Mouse (Mus musculus) CH12F3 (cell line): ENCODE results near the gene Gm10306.

Experiments used
- in situ Hi-C: fragments of 300-500 bp; cut with MboI; formaldehyde crosslinking; loops from 2 replicates; pipeline ENCODE4 v1.14.3; 2020; ENCODE audit warnings: low sequenced_read_pairs

The Gm10306 gene

GRCm38 (mm10) chr4:94556265-94557054, at the start of gene Gm10306, which contains the start of gene Caap1:
TSS of gene Gm10306 (plus strand) at chr4:94556546.
TSS of gene Caap1 (minus strand) at chr4:94556796.
- in situ Hi-C loops = no loop called here

GRCm38 (mm10) chr4:94515366-94515765, 41.0 kb upstream of the Gm10306 start:
- in situ Hi-C loops = loop anchor here (25.0 kb wide), 1 partner anchor 503 kb away; no protein-coding TSS in a partner anchor

GRCm38 (mm10) chr4:94517631-94518030, 38.7 kb upstream of the Gm10306 start:
- in situ Hi-C loops = loop anchor here (25.0 kb wide), 1 partner anchor 505 kb away; no protein-coding TSS in a partner anchor

- in situ Hi-C loops = loop anchor here (25.0 kb wide), 1 partner anchor 511 kb away; no protein-coding TSS in a partner anchor
Observed at GRCm38 (mm10) chr4:94523321-94523720, 33.0 kb upstream of the Gm10306 start.

- in situ Hi-C loops = no loop called here
Observed at GRCm38 (mm10) chr4:94529448-94529847, 26.9 kb upstream of the Gm10306 start.

GRCm38 (mm10) chr4:94533205-94533604, 23.1 kb upstream of the Gm10306 start:
- in situ Hi-C loops = no loop called here

GRCm38 (mm10) chr4:94543041-94543440, 13.3 kb upstream of the Gm10306 start:
- in situ Hi-C loops = no loop called here

GRCm38 (mm10) chr4:94544321-94544720, 12.0 kb upstream of the Gm10306 start:
- in situ Hi-C loops = no loop called here

- in situ Hi-C loops = no loop called here
Observed at GRCm38 (mm10) chr4:94554955-94555494, 1.3 kb upstream of the Gm10306 start.

- in situ Hi-C loops = no loop called here
Observed at GRCm38 (mm10) chr4:94557145-94557544, 799 bp downstream of the Gm10306 start.

GRCm38 (mm10) chr4:94559266-94559665, 2.9 kb downstream of the Gm10306 start:
- in situ Hi-C loops = no loop called here

GRCm38 (mm10) chr4:94560316-94560715, 4.0 kb downstream of the Gm10306 start:
- in situ Hi-C loops = no loop called here

- in situ Hi-C loops = no loop called here
Observed at GRCm38 (mm10) chr4:94561954-94562648, 5.8 kb downstream of the Gm10306 start.

- in situ Hi-C loops = no loop called here
Observed at GRCm38 (mm10) chr4:94564297-94564696, 8.0 kb downstream of the Gm10306 start.

- in situ Hi-C loops = no loop called here
Observed at GRCm38 (mm10) chr4:94572677-94573076, 16.3 kb downstream of the Gm10306 start.

- in situ Hi-C loops = no loop called here
Observed at GRCm38 (mm10) chr4:94591765-94592381, 35.5 kb downstream of the Gm10306 start.

GRCm38 (mm10) chr4:94592709-94593108, 36.4 kb downstream of the Gm10306 start:
- in situ Hi-C loops = no loop called here

- in situ Hi-C loops = no loop called here
Observed at GRCm38 (mm10) chr4:94601395-94601794, 45.0 kb downstream of the Gm10306 start.

- in situ Hi-C loops = no loop called here
Observed at GRCm38 (mm10) chr4:94602496-94603030, 46.2 kb downstream of the Gm10306 start.

GRCm38 (mm10) chr4:94603031-94603629, 46.8 kb downstream of the Gm10306 start, which contains the start of gene Plaa:
TSS of gene Plaa (minus strand) at chr4:94603244.
- in situ Hi-C loops = no loop called here
